Mouse (Mus musculus): Measurements from ENCODE around the gene Klrb1b. TPM values are rescaled to one million over a fixed set of nuclear protein-coding genes. Genes with fewer than 3 reads are reported as not detected.
"Not testable (repeated sequence)": the region's sequence is repeated elsewhere in the genome, so short reads cannot be mapped to it uniquely, and the experiment has no call there.

The Klrb1b gene
- polyA plus RNA-seq, 1 experiment = not detected

DNA sequence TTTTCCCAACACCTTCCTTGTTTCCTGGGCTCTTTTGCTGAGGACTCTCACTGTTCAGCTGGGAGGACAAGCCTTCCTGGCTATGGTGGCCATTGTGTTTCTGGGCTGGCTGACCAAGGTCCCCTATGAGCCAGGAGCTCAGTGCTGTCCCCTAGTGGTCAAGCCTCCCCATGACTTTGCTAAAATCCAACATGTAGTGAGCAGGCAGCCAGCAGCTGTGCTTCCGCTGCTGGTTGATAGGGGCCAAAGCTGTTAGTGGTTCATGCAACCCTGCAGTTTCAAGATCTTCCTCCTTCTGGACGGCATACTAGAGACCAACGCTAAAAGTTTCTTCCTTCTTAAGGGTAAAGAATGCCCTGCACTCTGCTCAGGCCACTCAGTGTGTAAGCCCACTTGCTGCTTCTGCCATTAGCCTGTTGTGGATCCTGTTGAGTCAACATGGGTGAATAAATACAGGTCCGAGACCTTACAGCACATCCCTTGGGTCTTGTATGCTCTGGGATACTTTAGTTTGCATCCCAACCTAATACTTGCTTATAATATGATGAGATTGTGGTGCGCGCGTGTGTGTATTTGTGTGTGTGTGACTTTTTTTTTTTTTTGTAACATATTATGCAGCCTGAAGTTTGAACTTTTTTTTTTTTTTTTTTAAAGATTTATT, 19.3 kb upstream of the Klrb1b start:
- Histone ChIP-seq H3K4me3 (ENCODE audit: control insufficient read depth, low read depth, low read length) (no peak overlapping the region), H3K36me3 (ENCODE audit: control insufficient read depth, insufficient read depth, low read length) (no peaks in the 10 kb centered on the region), H3K4me1 (ENCODE audit: control insufficient read depth, insufficient read depth, low read length) (peaks cover 13% of the 10 kb centered on the region), H3K27me3 (ENCODE audit: control insufficient read depth, insufficient read depth, low read length) (no peaks in the 10 kb centered on the region), H3K27ac (ENCODE audit: control insufficient read depth, insufficient read depth, low read depth, low read length) (no peak overlapping the region)
- TF ChIP-seq CTCF (IDR thresholded peaks at IDR 0.05; ENCODE audit: control insufficient read depth, insufficient read depth, insufficient replicate concordance, low read depth, low read length) (peak; percentile 100), POLR2A (IDR thresholded peaks at IDR 0.05; ENCODE audit: control insufficient read depth, low read depth, low read length) (no peak)

DNA sequence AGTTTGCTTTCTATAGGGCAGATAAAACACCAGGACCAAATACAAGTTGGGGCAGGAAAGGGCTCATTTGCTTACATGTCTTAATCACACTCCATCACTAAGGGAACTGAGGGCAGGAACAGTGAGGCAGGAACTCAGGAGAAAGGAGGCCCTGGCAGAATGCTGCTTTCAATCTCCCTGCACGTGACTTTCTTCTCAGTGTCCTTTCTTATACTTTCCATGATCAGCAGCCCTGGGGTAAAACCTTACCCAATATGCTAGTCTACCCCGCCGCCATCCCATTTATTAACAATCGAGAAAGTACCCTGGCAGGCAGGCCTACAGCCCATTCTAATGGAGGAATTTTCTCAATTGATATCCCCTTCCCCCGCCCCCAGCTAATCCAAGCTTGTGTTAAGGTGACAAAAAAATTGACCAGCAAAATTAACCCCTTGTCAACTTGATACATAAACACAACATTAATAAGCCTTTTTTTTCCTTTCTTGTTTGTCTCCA, 18.5 kb upstream of the Klrb1b start:
- H3K27ac ChIP-seq (ENCODE audit: control insufficient read depth, insufficient read depth, low read depth, low read length) = no peak overlapping the region
- H3K4me1 ChIP-seq (ENCODE audit: control insufficient read depth, insufficient read depth, low read length) = peaks cover 13% of the 10 kb centered on the region
- TF ChIP-seq CTCF (IDR thresholded peaks at IDR 0.05; ENCODE audit: control insufficient read depth, insufficient read depth, insufficient replicate concordance, low read depth, low read length) (no peak), POLR2A (IDR thresholded peaks at IDR 0.05; ENCODE audit: control insufficient read depth, low read depth, low read length) (no peak)
- H3K4me3 ChIP-seq (ENCODE audit: control insufficient read depth, low read depth, low read length) = no peak overlapping the region
- no peaks in the 10 kb centered on the region for H3K36me3 ChIP-seq (ENCODE audit: control insufficient read depth, insufficient read depth, low read length)
- no peaks in the 10 kb centered on the region for H3K27me3 ChIP-seq (ENCODE audit: control insufficient read depth, insufficient read depth, low read length)

GRCm38 (mm10) chr6:128844131-128844530, 18.0 kb upstream of the Klrb1b start:
- Histone ChIP-seq H3K27ac (ENCODE audit: control insufficient read depth, insufficient read depth, low read depth, low read length) (no peak overlapping the region), H3K4me1 (ENCODE audit: control insufficient read depth, insufficient read depth, low read length) (peaks cover 17% of the 10 kb centered on the region), H3K4me3 (ENCODE audit: control insufficient read depth, low read depth, low read length) (no peak overlapping the region), H3K27me3 (ENCODE audit: control insufficient read depth, insufficient read depth, low read length) (no peaks in the 10 kb centered on the region), H3K36me3 (ENCODE audit: control insufficient read depth, insufficient read depth, low read length) (no peaks in the 10 kb centered on the region)
- TF ChIP-seq CTCF (IDR thresholded peaks at IDR 0.05; ENCODE audit: control insufficient read depth, insufficient read depth, insufficient replicate concordance, low read depth, low read length) = no peak
- TF ChIP-seq POLR2A (IDR thresholded peaks at IDR 0.05; ENCODE audit: control insufficient read depth, low read depth, low read length) = no peak

GRCm38 (mm10) chr6:128843479-128843992, 17.4 kb upstream of the Klrb1b start:
- no peaks in the 10 kb centered on the region for H3K27me3 ChIP-seq (ENCODE audit: control insufficient read depth, insufficient read depth, low read length)
- H3K4me3 ChIP-seq (ENCODE audit: control insufficient read depth, low read depth, low read length) = peak overlapping the region; percentile 87
- no peaks in the 10 kb centered on the region for H3K36me3 ChIP-seq (ENCODE audit: control insufficient read depth, insufficient read depth, low read length)
- peak overlapping the region; percentile 85 for H3K27ac ChIP-seq (ENCODE audit: control insufficient read depth, insufficient read depth, low read depth, low read length)
- H3K4me1 ChIP-seq (ENCODE audit: control insufficient read depth, insufficient read depth, low read length) = peaks cover 17% of the 10 kb centered on the region
- no peak for TF ChIP-seq POLR2A (IDR thresholded peaks at IDR 0.05; ENCODE audit: control insufficient read depth, low read depth, low read length)
- TF ChIP-seq CTCF (IDR thresholded peaks at IDR 0.05; ENCODE audit: control insufficient read depth, insufficient read depth, insufficient replicate concordance, low read depth, low read length) = no peak

GRCm38 (mm10) chr6:128842945-128843478, 16.9 kb upstream of the Klrb1b start:
- Histone ChIP-seq H3K4me1 (ENCODE audit: control insufficient read depth, insufficient read depth, low read length) (peaks cover 18% of the 10 kb centered on the region), H3K4me3 (ENCODE audit: control insufficient read depth, low read depth, low read length) (peak overlapping the region; percentile 87), H3K27ac (ENCODE audit: control insufficient read depth, insufficient read depth, low read depth, low read length) (peak overlapping the region; percentile 85), H3K27me3 (ENCODE audit: control insufficient read depth, insufficient read depth, low read length) (no peaks in the 10 kb centered on the region), H3K36me3 (ENCODE audit: control insufficient read depth, insufficient read depth, low read length) (no peaks in the 10 kb centered on the region)
- no peak; the same call in 1 of the 2 replicates for TF ChIP-seq CTCF (IDR thresholded peaks at IDR 0.05; ENCODE audit: control insufficient read depth, insufficient read depth, insufficient replicate concordance, low read depth, low read length)
- peak; percentile 51; the same call in 1 of the 2 replicates for TF ChIP-seq POLR2A (IDR thresholded peaks at IDR 0.05; ENCODE audit: control insufficient read depth, low read depth, low read length)

GRCm38 (mm10) chr6:128842356-128842944, 16.3 kb upstream of the Klrb1b start:
- peaks cover 20% of the 10 kb centered on the region for H3K4me1 ChIP-seq (ENCODE audit: control insufficient read depth, insufficient read depth, low read length)
- no peak for TF ChIP-seq POLR2A (IDR thresholded peaks at IDR 0.05; ENCODE audit: control insufficient read depth, low read depth, low read length)
- no peaks in the 10 kb centered on the region for H3K36me3 ChIP-seq (ENCODE audit: control insufficient read depth, insufficient read depth, low read length)
- peak overlapping the region; percentile 69 for H3K27ac ChIP-seq (ENCODE audit: control insufficient read depth, insufficient read depth, low read depth, low read length)
- peak overlapping the region; percentile 87 for H3K4me3 ChIP-seq (ENCODE audit: control insufficient read depth, low read depth, low read length)
- H3K27me3 ChIP-seq (ENCODE audit: control insufficient read depth, insufficient read depth, low read length) = no peaks in the 10 kb centered on the region

GRCm38 (mm10) chr6:128841327-128842089, 15.4 kb upstream of the Klrb1b start:
- Histone ChIP-seq H3K36me3 (ENCODE audit: control insufficient read depth, insufficient read depth, low read length) (no peaks in the 10 kb centered on the region), H3K27ac (ENCODE audit: control insufficient read depth, insufficient read depth, low read depth, low read length) (no peak overlapping the region), H3K4me3 (ENCODE audit: control insufficient read depth, low read depth, low read length) (no peak overlapping the region), H3K4me1 (ENCODE audit: control insufficient read depth, insufficient read depth, low read length) (peaks cover 21% of the 10 kb centered on the region), H3K27me3 (ENCODE audit: control insufficient read depth, insufficient read depth, low read length) (no peaks in the 10 kb centered on the region)
- no peak for TF ChIP-seq CTCF (IDR thresholded peaks at IDR 0.05; ENCODE audit: control insufficient read depth, insufficient read depth, insufficient replicate concordance, low read depth, low read length)
- no peak for TF ChIP-seq POLR2A (IDR thresholded peaks at IDR 0.05; ENCODE audit: control insufficient read depth, low read depth, low read length)

GRCm38 (mm10) chr6:128840669-128841068, 14.5 kb upstream of the Klrb1b start:
- H3K36me3 ChIP-seq (ENCODE audit: control insufficient read depth, insufficient read depth, low read length); H3K4me3 ChIP-seq (ENCODE audit: control insufficient read depth, low read depth, low read length); H3K27me3 ChIP-seq (ENCODE audit: control insufficient read depth, insufficient read depth, low read length); H3K27ac ChIP-seq (ENCODE audit: control insufficient read depth, insufficient read depth, low read depth, low read length): not testable (repeated sequence)
- peaks cover 21% of the 10 kb centered on the region for H3K4me1 ChIP-seq (ENCODE audit: control insufficient read depth, insufficient read depth, low read length)
